Mouse (Mus musculus): ENCODE results near the gene Nxpe2.

DNA sequence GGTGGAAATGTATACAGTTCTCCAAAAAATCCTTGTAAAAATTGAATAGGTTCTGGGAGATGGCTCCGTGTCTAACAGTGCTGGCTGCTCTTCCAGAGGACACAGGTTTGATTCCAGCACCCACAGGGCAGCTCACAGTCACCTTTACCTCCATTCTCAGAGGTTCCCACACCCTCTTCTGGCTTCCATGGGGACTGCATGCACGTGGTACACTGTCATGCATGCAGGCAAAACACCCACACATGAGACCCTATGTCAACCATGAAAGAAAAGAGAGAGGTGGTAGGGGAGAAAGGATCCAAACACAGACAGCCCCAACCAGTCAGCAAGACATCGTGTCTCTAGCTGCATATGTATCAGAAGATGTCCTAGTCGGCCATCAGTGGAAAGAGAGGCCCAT is 7.6 kb upstream of the Nxpe2 start:
- no peak for TF ChIP-seq CTCF (IDR thresholded peaks at IDR 0.05; ENCODE audit: borderline replicate concordance, insufficient read depth, low read depth, low read length)
- no peak for TF ChIP-seq POLR2A (IDR thresholded peaks at IDR 0.05; ENCODE audit: borderline replicate concordance, insufficient read depth, low read length)

Measured in cerebellum, adult 2 months (tissue).